Mouse (Mus musculus) thymus, adult 18-20 months (tissue): Measurements from ENCODE around the gene Aamp.

Experiments used
- DNase-seq, 2 experiments: peaks; one replicate each; pipeline ENCODE4 v3.0.0; 2022; ENCODE audit warnings: mixed read lengths in 2 of 2

Gene Aamp

DNA sequence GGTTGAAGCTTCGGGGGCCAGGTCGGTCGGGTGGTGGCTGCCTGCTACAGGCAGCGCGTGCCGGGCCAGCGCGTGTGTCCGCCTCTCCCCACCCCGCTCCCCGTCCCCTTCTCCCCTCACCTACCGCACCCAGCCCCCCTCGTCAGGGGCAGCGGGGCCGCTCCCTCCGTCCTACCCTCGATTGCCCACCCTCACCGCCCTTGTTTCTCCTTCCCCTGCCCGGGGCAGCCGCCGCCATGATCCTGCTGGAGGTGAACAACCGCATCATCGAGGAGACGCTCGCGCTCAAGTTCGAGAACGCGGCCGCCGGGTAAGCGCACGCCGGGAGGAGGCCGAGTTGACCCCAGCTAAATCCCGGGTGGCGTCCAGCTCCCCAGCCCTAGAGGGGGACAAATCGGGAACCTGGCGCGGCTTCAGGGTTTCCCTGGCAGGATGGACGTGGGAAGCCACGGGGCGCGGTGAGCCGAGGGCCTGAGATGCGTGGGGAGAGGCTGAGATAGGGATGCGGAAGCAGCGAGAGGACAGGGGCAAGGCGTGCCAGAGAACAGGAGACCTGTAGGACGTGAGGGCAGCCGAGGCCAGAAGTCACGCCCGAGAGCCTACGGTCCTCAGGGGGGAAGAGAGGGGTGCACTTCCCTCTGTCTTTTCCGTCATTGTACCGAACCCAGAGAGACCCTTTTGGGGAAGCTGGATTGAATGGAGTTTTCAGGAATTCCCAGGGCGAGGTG lies 47.8 kb downstream of the Aamp start:
- peak in 1 of 2 experiments; percentile 54 for DNase-seq

GRCm38 (mm10) chr1:74235938-74236589 lies 48.5 kb downstream of the Aamp start, which contains the start of gene Arpc2:
TSS of gene Arpc2 (plus strand) at chr1:74236084.
- DNase-seq, result peak; percentile 95 to 96

- no peak for DNase-seq
Measured at GRCm38 (mm10) chr1:74230992-74231391, 53.5 kb downstream of the Aamp start.

DNA sequence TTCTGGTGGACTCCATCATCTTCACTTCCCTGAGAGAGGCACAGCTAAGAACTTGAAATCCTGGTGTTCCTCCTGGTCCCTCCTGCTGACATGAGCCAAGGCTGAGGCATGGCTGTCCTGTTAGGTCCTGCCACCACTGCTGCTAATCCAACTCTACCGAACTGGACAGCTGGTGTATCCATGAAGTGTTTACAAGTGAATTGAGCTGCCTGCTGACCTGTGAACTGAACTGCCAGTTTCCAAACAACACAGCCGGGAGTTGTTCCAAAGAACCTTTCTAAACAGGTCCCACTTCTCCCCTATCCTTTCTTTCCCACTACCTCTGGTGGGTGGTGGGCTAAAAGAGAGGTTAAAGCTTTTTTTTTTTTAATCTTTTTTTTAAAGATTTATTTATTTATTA lies 54.6 kb downstream of the Aamp start:
- DNase-seq, result no peak
